Mouse (Mus musculus): ENCODE measurements around the gene Ms4a4b.
"Not testable (repeated sequence)": the region's sequence is repeated elsewhere in the genome, so short reads cannot be mapped to it uniquely, and the experiment has no call there.

DNA sequence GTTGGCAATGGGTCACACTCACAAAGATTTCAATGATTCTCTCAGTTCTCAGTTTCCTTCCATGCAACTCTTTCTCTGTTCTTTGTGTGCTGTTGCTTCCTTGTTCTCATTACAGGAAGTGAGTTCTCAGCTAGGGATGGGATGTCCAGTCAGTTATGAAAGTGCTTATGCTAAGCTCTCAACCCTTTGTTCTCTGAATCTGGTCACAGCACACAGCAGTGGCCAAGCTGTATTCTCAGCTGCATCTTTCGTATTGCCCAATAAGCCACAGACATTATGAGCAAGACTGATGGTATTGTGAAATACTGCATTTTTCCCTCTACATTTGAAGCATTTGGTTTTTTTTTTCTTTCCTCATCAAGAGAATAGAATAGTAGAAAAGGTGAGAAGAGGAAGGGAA is 12.1 kb upstream of the Ms4a4b start:
- TF ChIP-seq CTCF (IDR thresholded peaks at IDR 0.05); POLR2A (IDR thresholded peaks at IDR 0.05; ENCODE audit: insufficient read depth, low read depth, low read length); EP300 (IDR thresholded peaks at IDR 0.05; ENCODE audit: insufficient read depth, low read depth, low read length): not testable (repeated sequence)
